Mouse (Mus musculus): Measurements from ENCODE around the gene Dhx33.

Dhx33 gene

GRCm38 (mm10) chr11:70982030-70982429 lies 22.2 kb downstream of the Dhx33 start:
- no peak for DNase-seq (ENCODE audit: low spot score in 2 of 2)

- no peak for DNase-seq (ENCODE audit: low spot score in 2 of 2)
Observed at GRCm38 (mm10) chr11:70980751-70981510, 23.3 kb downstream of the Dhx33 start.

DNA sequence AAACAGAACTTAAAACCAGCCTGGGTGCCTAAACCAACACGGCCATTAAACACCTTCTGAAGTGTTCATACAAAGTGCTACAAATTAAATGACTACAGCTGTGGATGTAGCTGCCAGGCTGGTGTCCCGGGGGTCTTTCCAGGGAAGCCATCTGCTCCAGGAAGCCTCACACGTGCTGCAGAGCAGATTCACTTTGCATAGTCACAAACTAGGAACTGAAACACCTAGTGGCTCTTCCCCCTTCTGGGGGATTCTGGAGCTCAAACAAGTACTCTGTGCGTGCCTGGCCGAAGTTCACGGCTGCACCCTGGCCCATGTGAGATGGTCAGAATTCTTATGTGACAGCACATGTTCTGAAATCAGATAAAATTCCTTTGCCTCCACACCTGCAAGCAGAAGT lies 24.0 kb downstream of the Dhx33 start:
- no peak for DNase-seq (ENCODE audit: low spot score in 2 of 2)

DNA sequence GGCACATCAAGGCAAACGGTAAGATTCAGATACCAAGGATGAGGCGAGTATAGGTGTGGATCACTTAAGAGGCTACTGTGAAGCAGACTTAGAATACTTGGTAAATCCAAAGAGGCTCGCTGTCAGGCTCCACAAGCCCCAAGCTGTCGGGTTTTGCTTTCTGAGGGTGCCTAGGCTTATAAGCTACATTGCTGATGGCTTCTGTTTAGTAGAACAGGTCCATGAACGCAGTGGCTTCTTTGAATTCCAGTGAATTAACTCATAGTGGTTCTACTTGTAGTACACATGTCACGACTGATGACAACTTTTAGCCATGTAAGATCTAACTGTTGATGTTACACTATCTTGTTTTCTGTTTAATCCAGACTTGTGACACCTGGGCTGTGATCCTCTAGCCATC lies 26.9 kb downstream of the Dhx33 start:
- no peak for DNase-seq (ENCODE audit: low spot score in 2 of 2)

- no peak for DNase-seq (ENCODE audit: low spot score in 2 of 2)
Observed at GRCm38 (mm10) chr11:70975193-70975592, 29.0 kb downstream of the Dhx33 start.

- DNase-seq (ENCODE audit: low spot score in 2 of 2) = no peak
Observed at GRCm38 (mm10) chr11:70973947-70974346, 30.3 kb downstream of the Dhx33 start.

DNA sequence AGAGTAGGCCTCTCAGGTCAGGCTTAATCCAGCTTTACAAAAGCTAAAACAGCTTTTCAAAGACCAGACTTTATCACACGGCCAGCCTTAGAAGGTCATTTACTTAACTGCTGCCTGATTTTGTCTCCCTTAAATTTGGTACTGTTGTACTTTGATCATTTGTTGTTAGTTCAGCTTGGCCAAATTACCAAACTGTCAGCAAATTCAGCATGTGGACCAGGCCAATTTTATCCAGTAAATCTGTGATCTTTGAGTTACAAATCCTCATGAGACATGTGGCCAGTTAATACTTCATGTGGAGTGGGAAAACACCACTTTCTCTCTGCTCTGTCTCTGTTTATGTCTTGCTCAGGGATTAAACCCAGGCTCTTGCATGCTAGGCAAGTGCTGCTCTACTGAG lies 31.7 kb downstream of the Dhx33 start:
- no peak for DNase-seq (ENCODE audit: low spot score in 2 of 2)

DNA sequence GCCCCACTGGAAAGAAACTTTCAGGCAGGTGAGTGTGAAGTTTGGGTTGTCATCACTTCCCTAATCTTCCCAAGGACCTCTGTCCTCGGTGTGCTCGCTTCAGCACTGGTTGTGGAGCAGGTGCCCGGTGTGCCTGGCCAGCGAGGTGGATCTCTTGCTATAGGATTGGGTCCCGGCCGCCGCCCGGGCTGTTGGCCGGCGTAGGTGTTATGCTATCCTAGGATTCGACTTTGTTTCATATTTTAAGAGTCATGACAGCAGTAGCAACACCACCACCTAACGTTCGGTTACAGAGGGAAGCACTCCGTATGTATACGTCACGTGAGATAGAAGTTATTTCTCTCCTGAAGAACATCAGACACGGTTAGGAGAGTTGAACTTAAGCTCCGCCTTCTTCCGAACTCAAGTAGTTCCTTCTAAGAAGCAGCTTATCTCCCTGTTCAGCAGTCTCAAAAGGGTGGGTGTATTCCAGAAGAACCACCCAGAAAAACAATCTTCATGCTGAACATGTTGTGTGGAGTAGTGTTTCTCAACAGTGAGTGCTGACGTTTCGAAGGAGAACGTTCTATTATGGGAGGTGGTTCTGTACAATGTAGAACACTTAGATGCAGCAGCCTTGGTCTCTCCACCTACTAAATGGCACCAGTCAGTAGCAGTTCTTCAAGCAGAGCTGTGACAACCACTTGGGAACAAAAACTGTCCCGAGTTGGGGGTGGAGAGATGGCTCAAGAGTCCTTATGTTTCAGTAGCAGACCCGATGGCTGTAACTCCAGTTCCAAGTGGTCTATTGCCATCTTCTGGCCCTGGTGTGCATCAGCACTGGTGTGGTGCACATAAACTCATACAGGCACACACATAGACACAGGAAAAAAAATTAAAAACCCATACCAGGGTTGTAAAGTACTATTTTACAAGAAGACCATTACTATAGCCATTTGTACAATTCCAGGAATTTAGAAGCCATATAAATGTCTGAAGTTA lies 33.4 kb downstream of the Dhx33 start:
- peak in 1 of 2 experiments; percentile 16 for DNase-seq (ENCODE audit: low spot score in 2 of 2)

DNA sequence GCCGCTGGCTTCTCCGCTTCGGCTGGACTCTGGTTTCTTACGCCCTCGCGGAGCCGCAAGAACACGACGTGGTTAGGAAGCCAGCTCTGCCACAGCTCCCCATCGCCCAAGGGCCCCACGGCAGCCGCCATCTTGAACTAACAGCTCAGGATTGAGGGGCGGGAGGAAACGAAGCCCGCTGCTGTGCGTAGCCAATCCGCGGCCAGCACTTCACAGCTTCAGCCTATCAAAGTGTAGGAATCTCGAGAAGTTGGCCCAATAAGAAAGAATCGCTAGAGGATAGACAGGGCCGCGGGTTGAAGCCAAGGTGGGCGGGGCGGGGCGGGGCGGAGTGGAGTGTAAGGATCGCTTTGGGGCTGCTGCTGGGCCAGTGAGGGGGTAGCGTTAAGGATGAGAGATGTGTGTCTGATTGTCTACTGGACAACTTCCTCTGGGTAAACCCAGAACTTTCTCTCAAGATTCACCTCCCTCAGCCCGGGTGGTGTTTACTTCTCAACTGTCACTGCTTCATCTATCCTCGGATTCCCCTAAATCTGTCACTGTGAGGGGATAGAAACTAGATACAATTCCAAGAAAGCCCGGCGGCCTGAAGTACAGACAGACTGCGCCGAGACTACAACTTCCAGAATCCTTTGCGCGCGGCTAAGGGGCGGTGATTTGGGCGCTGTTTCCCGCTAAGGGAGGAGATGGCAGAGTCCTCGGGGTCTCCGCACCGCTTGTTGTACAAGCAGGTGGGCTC lies 34.2 kb downstream of the Dhx33 start, which contains the start of the genes Nup88 and Rpain:
Gene Nup88 (minus strand): TSS at position 153 of the 739 bp plus-strand sequence.
Gene Rpain (plus strand): TSS at position 393 of the 739 bp plus-strand sequence.
- peak; percentile 83 to 86 for DNase-seq (ENCODE audit: low spot score in 2 of 2)

DNA sequence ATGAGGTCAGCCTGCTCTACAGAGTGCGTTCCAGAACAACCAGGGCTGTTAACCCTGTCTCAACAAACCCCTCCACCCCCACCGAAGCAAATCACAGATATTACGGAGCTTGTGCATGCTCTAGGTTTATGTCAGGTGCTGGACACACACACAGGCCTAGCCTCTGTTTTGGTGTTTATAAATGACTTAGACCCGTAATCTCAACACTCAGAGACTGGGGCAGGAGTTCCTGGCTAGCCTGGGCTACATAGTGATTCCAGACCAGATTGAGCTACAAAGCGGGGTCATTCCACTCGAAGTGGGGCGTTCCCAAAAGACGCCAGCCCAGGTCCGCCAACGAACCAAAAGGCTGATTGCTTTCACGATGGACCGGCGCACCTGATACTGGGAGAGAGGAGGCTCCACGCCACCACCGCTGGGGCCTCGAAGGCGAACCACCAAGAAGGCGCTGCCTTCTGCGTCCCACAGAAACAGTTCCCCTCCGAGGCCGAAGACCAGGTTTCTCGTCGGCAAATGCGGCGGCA lies 34.9 kb downstream of the Dhx33 start:
- DNase-seq (ENCODE audit: low spot score in 2 of 2) = no peak

DNA sequence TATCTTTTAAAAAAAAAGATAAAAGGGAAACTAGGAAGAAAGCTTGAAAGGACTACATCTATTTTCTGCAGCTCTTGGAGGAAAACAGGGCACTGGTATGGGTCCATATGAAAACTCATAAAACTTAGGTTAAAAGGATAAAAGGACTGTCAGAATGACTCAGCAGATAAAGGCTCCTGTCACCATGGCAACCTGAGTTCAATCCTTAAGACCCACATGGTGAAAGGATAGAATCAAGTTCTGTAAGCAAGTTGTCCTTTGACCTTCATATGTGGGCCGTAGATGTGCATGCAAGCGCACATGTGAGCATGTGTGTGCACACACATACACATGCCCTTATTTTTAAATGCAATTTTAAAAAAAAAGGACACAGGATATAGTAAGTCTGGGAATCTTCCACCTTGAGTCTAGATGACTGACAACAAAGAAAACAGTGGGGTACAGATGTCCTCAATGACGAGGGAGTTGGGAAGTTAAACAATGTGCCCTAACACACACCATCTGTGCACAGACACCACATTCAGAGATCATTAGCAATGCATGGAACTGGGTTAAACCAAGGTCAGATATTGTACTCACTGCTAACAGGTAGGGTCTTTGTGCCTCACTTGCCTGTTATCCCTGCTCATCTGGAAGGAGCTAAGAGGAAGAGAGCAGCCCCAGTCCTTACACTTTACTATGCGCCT lies 39.9 kb downstream of the Dhx33 start:
- no peak for DNase-seq (ENCODE audit: low spot score in 2 of 2)

DNA sequence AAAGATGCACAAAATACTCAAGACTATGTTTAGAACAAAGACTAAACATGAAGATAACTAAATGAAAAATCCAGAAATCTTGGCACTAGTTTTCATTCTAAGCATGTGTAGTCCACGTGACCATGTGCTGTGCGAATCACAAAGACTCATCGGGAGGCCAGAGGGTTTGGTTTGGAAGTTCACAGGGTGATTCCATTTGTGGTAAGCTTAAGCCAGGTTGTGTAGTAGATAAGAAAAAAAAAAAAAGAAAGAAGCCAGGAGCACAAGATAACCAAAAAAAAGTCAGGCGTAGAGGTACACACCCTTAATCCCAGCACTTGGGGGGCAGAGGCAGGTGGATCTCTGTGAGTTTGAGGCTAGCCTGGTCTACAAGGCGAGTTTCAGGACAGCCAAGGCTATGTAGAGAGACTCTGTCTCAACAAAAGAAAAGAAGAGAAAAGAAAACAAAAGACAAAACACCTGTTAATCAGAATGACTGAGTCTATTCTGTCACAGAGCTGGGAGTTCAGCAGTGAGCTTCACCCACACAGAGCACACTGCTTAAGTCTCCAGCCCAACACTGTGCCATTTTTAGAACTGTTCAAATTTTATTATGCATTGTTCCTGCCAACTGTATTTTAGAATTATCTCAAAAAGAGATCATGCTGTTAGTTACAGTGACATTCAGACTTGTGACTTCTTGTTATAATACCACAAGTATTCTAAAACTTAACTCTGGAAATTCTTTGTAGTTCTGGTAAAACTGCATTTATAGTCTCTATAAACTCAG lies 43.3 kb downstream of the Dhx33 start:
- DNase-seq (ENCODE audit: low spot score in 2 of 2) = no peak

DNA sequence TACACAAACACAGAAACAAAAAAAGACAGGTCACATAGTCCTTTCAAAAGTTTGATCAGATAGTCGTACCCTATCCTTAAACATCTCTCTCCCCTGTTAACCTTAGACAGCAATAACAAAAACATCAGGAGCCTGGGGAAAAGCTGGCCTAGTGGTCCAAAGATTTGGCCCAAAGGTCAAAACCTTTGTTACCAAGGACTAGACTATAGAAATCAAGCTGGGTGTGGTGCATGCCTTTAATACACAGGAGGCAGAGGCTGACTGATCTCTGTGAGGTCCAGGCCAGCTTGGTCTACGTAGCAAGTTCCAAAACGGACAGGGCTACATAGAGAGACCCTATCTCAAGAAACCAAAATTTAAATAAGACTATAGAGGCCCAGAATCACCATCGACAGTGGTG lies 49.5 kb downstream of the Dhx33 start:
- DNase-seq (ENCODE audit: low spot score in 2 of 2) = no peak

DNA sequence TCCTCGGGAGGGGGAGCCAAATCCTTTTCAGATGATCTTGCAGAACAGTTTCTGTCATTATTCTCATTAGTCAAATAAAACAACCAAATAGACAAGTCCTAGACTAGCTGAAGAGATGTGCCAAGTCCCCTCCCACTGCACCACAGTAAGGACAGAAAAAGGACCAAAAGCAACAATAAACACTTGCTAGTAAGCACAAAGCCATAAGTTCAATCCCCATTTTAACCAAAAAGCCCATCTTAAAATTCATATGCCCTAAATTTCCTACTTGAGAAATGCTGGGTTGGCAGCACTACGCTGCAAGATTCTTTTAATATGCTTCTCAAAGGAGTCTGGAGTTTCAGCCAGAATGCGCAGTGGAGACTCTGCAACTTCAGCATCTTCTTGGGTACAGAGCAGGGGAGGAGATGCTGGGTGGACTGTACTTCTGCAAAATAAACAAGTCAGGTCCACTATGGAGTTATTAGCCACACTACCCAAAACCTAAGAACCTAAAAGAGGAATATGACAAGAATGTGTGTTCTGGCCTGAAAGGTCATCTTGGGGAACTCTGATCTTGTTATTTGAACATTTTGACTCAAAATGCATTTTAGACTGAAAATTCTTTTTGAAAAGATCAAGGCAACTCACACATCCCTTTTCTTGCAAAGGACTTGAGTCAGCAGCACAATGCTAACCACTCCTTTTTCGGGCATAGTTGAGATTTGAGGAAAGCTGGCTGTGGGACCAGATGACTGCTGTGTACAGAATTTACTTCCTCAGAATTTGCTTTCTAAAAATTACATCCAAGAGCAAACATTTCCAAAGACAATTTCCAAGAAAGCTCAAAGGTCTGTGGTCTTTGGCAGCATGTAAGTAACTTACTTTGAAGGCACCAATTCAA lies 59.1 kb downstream of the Dhx33 start:
- DNase-seq (ENCODE audit: low spot score in 2 of 2) = no peak

GRCm38 (mm10) chr11:70943651-70944050 lies 60.6 kb downstream of the Dhx33 start:
- DNase-seq (ENCODE audit: low spot score in 2 of 2) = no peak

GRCm38 (mm10) chr11:70942596-70942995 lies 61.6 kb downstream of the Dhx33 start:
- no peak for DNase-seq (ENCODE audit: low spot score in 2 of 2)

DNA sequence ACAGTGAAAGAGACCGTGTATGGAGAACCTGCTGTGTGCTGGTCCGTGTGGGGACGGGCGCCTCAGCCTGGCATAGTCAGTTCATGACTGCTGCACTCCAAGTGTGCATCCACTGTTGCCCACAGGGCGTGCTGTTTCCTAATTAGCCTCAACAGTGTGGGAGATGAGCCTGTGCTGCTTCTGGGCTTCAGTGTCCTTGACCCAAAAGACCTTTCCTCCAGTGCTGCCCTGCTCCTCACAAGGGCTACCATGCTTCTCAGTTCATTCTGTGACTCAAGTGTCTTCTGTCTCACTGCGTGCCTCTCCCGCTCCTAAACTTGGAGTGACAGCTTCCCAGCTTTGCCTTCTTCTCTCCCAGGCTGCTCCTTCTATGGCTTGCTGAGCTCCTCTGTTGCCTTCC lies 68.9 kb downstream of the Dhx33 start:
- DNase-seq (ENCODE audit: low spot score in 2 of 2) = no peak
